Mouse (Mus musculus) 416B (cell line): ENCODE results near the gene Dedd.

Experiments
- DNase-seq: peaks from one replicate; pipeline ENCODE4 v3.0.0; 2011; ENCODE audit warnings: low read depth

The Dedd gene

GRCm38 (mm10) chr1:171361106-171362103, 32.5 kb downstream of the Dedd start:
- DNase-seq, result peak; percentile 78

DNA sequence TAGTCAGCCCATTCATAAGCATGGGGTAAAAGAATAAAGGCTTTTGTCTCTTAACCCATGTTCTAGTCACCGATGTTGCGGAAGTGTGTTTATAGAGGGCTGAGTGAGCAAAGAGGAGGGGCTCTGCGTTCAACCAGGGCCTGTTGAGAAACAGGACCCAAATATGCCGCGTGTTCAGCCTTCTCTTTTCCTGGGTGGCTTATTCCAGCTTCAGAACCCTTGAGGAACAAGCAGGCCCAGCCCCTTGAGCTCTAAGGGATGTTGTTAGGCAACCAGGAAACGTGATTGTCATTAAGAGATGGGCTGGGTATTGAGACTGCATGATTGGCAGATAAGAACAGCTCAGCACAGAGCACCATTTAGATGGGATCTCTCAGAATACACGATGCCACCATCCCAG, 37.0 kb downstream of the Dedd start:
- DNase-seq, result peak; percentile 49

DNA sequence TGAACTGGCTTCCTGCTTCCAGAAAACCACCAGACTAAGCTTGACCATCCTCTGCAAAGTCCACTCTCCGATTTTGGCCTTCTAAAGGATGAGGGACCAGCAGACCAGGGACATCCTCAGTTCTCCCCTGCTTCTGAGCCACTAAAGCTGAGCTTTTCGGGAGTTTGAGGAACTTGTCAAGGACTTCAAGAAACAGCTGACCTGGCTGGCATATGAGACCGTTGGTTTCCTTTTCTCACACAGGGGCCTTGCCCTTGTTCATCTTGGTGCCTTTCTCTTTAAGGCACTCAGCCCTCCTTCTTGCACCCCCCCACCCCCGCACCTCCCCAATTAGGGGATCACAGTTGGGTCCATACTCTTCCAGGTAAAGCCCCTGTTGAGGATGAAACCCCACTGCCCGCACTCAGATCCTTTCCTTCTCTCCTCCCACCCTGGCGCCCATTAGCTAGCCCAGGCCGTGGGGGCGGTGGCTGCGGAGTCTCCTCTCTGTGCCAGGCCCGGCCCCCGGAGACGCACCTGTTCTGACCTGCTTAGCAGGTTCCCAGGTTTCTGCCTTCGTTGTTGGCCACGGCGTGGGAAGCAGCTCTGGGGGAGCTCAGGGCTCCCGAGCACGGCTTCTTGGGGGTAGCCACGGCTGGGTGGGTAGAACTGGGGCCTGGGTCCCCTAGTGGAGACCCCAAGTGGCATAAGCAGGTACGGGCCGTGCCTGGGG, 41.1 kb downstream of the Dedd start, which contains the start of gene Nectin4:
Gene Nectin4, plus strand, starts transcription at position 255 of the 712 bp plus-strand sequence.
- DNase-seq, result peak; percentile 46

GRCm38 (mm10) chr1:171372880-171373279, 43.9 kb downstream of the Dedd start:
- DNase-seq, result no peak

DNA sequence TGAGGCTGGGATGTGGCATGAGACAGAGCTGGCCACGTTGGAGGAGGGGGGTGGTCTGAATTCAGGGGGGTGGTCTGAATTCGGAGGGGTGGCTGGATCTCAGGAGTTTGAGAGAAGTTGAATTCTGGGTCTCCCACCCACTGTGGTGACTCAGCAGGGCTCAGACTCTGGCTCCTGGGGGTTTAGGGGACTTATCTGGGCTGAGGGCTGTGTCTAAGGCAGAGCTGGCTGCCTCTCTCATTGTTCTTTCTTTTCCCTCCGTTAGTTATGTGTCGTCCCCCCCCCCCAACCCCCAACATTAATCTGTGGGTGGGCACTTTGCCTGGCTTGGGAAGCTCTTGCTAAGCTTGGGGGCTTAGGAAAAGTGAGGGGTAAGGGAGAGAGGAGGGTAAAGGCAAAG, 45.0 kb downstream of the Dedd start:
- no peak for DNase-seq

- peak; percentile 89 for DNase-seq
These were observed 46.7 kb downstream of the Dedd start for GRCm38 (mm10) chr1:171375646-171376097.

DNA sequence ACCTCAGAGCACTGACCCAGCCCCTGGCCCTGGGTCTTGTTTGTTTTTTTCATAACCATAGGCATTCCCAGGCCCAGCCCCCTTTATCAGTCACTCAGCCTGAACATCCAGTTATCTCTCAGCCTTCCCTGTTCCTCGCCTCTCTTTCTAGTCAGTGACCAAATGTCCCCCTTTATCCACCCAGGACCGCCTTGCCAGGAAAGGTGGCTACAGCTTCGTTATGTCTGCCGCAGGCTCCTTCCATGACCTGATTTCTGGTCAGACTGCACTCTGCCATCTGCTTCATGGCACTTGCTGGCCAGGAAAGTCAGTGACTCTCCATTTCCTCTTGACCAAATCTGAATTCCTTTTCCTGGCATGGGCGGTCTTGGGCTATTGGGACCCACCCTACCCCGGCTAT, 49.4 kb downstream of the Dedd start:
- no peak for DNase-seq

GRCm38 (mm10) chr1:171379935-171380599, 51.1 kb downstream of the Dedd start:
- peak; percentile 69 for DNase-seq

DNA sequence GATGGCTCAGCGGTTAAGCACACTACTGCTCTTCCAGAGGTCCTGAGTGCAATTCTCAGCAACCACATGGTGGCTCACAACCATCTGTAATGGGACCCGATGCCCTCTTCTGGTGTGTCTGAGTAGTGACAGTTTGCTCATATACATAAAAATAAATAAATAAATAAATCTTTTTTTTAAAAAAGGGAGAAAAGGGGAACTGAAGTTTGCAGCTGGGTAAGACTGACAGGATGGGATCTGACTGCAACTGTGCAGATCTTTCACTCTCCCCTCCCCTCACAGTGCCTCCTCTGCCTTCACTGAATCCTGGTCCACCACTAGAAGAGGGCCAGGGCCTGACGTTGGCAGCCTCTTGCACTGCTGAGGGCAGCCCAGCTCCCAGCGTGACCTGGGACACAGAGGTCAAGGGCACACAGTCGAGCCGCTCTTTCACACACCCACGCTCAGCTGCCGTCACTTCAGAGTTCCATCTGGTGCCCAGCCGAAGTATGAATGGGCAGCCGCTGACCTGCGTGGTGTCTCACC, 53.2 kb downstream of the Dedd start:
- peak; percentile 26 for DNase-seq

GRCm38 (mm10) chr1:171384361-171384760, 55.4 kb downstream of the Dedd start:
- DNase-seq, result no peak

- no peak for DNase-seq
These were observed 56.2 kb downstream of the Dedd start for GRCm38 (mm10) chr1:171385171-171385570.

DNA sequence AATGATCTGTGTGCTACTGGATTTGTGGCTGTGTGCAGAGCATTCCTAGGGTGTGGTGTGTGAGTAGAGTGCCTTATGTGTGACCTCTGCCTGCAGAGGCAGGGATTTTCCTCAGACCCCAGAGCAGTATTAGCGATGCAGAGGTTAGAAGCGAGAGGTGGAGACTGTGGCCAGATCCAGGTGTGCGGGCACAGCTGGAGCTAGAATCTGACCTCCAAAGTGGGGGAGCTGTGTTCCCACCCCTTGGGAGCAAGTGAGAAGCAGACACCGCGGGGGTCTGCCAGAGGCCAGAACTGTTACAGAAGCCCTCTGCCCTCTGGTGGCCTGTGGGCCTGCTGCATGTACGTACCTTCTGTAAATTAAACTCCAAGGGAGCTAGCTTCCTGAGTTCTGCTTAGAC, 58.2 kb downstream of the Dedd start:
- DNase-seq, result peak; percentile 62

- peak; percentile 98 for DNase-seq
These were observed 59.6 kb downstream of the Dedd start, which contains the start of gene Arhgap30 for GRCm38 (mm10) chr1:171388376-171389102. Gene Arhgap30 (plus strand): TSS chr1:171388954.

DNA sequence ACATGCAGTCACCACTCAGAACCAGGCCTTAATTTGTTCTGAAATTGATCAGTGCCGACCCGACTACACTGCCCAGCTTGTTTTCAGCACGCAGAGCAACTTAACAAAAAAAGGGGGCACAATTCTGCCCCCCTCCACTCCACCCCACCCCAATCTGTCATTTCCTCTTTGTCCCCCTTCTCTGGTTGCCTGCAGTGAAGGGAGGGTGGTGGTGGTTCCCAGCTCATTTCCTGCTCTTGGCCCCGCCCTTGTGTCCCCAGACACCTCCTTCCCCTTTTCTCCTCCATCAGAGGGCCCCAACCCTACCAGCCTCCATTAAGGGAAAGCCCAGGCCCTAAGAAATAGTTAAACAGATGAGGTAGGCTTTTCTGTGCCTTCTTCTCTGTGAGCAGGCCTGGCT, 61.2 kb downstream of the Dedd start:
- DNase-seq, result peak; percentile 93
